Mouse (Mus musculus) gastrocnemius, adult 8-10 months (tissue): ENCODE measurements around the gene Gpd1. TPM values are rescaled to one million over a fixed set of nuclear protein-coding genes. Genes with fewer than 3 reads are reported as not detected.
"Not testable (repeated sequence)": the region's sequence is repeated elsewhere in the genome, so short reads cannot be mapped to it uniquely, and the experiment has no call there.

Experiments
- DNase-seq, 2 experiments: peaks; one replicate each; pipeline ENCODE4 v3.0.0; 2022; ENCODE audit warnings: low spot score in 2 of 2
- total RNA-seq, 4 experiments: library from RNA; stranded (reverse); gene quantifications; 2 replicates each; pipeline ENCODE4 v1.2.4; 2022

The Gpd1 gene
- total RNA-seq, 4 experiments from 2014 or later, result 446 to 550 (median 458) TPM

- DNase-seq, result not testable (repeated sequence)
Measured at GRCm38 (mm10) chr15:99701640-99701998, 15.7 kb upstream of the Gpd1 start.

GRCm38 (mm10) chr15:99701999-99702900, 15.1 kb upstream of the Gpd1 start, which contains the start of gene Smarcd1:
Gene Smarcd1, plus strand, starts transcription at chr15:99702129.
- DNase-seq, result peak; percentile 79 to 88

DNA sequence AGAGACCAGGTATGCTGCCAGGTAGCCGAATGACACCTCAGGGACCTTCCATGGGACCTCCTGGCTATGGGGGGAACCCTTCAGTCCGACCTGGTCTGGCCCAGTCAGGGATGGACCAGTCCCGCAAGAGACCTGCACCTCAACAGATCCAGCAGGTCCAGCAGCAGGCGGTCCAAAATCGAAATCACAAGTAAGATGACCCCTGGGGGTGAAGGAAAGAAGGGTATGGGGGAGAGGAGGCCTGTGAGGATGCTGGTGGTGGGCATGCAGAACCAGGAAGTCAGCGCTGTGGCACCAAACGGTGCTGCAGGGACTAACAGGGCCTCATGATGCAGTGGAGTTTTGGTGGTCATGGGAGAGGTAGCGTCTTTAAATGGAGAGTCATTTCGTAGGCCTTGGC, 14.2 kb upstream of the Gpd1 start:
- no peak for DNase-seq

GRCm38 (mm10) chr15:99703676-99704040, 13.7 kb upstream of the Gpd1 start:
- DNase-seq, result no peak

- no peak for DNase-seq
Measured at GRCm38 (mm10) chr15:99704041-99704681, 13.2 kb upstream of the Gpd1 start.

GRCm38 (mm10) chr15:99704881-99705280, 12.4 kb upstream of the Gpd1 start:
- no peak for DNase-seq

DNA sequence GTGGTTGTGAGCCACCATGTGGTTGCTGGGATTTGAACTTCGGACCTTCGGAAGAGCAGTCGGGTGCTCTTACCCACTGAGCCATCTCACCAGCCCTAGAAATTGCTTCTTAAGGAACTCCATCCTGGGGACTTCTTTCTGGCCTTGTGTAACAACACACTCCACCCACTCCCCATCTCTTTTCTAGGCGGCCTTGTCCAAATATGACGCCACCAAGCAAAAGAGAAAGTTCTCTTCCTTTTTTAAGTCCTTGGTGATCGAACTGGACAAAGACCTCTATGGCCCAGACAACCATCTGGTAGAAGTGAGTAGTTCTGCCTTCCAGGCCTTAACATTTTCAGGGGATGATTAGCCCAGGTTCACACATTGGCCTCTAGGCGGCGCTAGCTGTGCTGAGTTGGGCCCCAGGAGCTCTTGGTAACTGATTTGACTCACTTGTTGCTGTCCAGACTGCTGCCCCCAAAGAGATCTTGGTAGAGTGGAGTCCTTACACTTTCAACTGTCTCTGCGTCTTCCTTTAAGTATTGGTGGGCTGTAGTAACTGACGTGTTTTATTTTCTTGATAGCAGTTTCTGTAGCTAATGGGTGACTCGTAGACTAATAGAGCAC, 11.8 kb upstream of the Gpd1 start, which contains the start of gene Gm17349:
TSS of gene Gm17349 (minus strand) at position 51 of the 609 bp plus-strand sequence.
- peak in 1 of 2 experiments; percentile 45 for DNase-seq

DNA sequence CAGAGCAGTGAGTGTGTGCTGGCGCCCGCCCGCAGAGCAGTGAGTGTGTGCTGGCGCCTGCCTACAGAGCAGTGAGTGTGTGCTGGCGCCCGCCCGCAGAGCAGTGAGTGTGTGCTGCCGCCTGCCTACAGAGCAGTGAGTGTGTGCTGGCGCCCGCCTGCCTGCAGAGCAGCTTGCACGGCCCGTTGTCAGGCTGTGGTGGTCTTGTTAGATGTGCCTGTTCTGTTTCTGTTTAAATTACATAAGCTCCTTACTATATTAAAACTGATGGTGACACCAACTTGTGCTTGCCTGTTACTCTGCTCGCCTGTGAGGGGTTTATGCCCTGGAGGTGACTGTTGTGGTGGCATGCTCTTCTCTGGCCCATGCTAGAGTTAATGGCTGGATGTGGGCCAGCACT, 9.1 kb upstream of the Gpd1 start:
- DNase-seq, result no peak

DNA sequence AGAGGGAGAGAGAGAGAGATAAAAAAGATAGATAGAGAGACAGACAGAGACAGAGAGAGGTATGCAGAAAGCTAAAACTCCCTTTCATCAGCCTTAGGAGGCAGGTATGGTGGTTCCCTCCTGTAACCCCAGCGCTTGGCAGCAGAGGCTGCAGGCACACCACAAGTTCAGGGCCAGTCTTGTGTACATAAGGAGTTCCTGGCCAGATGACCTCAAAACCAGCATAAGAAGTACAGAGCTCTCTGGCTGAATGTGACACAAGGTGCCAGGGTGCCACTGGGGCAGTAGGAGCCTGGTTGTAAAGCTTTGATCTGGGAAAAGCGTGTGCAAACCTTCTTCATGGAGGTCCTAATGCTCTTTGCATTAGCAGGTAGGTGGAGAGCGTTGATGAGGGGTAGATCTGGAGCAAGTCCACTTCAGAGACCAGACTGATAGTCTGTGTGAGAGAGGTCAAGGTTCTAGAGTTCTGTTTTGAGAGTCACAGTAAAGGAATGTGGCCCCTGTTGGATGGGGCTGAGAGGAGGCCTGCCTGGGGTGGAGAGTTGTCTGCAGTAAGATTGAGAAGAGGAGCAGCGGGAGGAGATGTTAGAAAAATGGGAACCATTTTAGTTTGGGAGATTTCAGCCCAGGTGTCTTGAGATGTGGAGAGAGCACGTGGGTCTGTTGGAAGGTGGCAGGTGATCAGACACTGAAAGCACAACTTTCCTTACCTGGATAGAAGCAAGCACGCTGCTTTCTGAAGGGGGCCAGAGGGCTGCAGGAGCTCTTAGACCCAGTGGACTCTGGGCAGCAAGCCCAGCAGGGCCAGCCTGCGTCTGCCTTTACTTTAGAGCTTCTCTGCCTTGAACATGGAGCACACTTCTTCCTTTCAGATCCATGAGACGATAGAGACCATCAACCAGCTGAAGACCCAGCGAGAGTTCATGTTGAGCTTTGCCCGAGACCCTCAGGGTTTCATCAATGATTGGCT, 6.8 kb upstream of the Gpd1 start:
- DNase-seq, result no peak

DNA sequence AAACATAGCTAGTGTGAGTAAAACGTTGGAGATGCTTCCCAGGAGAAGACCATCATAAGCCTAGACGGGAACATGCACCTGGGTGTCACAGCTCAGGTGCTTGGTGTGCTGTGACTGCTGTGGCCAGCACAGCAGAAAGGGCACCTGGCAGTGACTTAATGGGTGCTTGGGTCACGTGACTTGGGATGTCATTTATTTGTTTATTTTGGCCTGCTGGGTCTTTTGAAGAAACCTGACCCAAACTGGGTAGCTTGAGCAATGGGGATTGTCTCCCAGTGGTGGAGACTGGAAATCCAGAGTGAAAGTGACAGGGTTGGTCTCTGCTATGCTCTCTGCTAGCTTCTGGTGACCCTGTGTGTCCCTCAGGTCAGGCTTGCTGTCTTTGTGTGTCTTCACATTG, 5.8 kb upstream of the Gpd1 start:
- DNase-seq, result no peak

DNA sequence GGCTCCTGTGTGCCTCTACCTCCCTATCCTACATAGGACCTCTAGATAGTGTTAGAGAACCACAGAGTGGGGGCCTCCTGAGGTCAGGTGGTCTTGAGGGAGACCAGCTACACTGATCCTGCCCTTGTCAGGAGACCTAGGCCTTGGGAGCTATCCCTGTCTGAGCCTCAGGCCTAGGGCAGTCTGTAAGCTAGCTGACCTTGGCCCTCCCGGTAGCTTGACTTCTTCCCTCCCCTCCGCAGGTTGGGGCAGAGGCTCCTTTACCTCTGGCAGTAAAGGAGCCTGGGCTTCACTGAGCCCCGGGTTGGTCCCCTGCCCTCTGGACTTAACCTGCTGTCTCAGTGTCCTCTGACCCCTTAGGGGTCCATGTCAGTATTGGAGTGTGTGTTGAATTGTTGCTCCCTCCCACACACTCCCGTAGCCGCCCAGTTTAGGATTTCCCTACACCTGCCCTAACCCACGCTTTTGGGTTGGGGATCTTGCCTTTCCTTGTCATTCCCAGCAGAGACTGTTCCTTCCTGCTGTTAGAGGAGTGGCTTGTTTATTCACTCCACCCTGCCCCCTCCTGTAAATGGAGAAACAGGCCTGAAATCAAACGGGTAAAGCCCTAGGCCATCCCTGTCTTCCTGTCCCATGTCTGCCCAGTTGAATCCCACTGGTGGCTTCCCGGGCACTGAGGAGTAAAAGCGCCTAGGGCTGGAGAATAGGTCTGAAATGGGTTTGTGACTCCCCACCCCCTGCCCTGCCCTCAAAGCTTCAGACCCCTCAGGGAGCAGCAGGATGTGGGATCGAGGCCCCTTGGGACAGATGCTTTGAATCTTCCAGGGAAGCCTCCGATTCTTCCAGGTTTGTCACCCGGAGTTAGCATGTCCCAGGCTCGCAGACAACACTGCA, 4.4 kb upstream of the Gpd1 start:
- no peak for DNase-seq

GRCm38 (mm10) chr15:99713569-99713968, 3.7 kb upstream of the Gpd1 start:
- no peak for DNase-seq

GRCm38 (mm10) chr15:99714206-99714605, 3.1 kb upstream of the Gpd1 start:
- DNase-seq, result no peak

- peak; percentile 67 to 73 for DNase-seq
Measured at GRCm38 (mm10) chr15:99714858-99715257, 2.5 kb upstream of the Gpd1 start.

DNA sequence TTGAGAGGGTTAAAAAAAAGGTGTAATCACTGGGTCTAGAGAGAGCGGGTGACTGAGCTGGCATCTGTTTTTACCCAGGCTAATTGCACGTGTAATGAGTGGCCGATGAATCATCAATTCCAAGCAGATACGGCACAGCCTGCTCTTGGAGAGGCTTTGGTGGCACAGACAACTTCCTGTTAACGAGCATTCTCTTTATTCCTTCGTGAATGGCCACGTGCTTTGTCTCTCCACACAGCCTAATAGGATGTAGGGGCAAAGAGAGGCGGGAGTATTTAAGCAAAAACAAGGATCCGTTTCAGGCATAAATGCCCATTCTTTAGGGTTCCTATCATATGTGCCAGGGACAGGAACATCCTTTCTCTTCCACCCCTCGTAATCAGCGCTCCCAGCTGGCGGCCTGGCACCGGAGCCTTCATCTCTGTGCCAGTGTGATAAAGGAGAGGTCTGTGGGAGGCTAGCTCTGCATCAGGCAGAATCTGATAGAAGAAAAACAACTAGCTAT, 1.9 kb upstream of the Gpd1 start:
- DNase-seq, result no peak

GRCm38 (mm10) chr15:99715982-99716746, 1.2 kb upstream of the Gpd1 start:
- no peak for DNase-seq

- DNase-seq, result no peak
Measured at GRCm38 (mm10) chr15:99716814-99717213, 501 bp upstream of the Gpd1 start.

GRCm38 (mm10) chr15:99718461-99719021, 1.2 kb downstream of the Gpd1 start:
- peak; percentile 64 to 77 for DNase-seq

DNA sequence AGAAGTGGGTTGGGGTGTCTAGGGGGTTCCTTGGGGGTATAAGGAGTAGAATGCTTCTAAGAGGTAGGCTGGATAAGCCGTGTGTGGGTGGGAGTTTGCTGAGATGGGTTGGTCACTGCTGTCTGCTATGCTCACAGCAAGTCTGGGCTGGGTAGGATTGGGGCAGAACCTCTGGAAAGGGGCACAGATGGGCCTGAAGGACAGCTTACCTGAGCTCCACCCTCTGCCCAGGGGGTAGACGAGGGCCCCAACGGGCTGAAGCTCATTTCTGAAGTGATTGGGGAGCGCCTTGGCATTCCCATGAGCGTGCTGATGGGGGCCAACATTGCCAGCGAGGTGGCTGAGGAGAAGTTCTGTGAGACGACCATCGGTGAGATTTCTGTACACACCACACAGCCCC, 2.5 kb downstream of the Gpd1 start:
- DNase-seq, result no peak
